ENCODE assay signal across 7 mouse cellular contexts in the genomic region with DNA sequence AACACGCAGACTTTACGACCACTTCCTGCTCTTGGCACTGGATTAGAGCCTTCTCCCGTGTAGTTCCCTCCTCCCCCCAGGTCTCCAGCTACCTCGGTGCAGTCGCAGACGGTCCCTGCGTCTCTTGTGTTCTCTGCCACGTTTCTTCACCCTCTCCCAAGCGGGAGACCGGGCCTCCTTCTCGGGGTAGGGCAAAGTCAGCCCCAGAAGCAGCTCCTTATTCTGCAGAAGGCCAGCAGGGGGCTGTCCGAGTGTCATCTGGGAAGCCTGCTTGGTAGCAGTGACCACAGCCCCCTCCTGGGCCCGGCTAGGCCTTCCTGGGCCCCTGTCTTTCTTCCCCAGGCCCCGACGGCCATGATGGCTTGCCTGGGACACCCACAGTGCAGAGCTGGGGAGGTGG. TPM values are rescaled to one million over a fixed set of nuclear protein-coding genes. Genes with fewer than 3 reads are reported as not detected.
A peak's percentile ranks its signal among the peaks of the same experiment; 100 is the strongest.
DNase-seq lines count a peak whose midpoint lies in the region; TF ChIP-seq lines count a peak whose summit lies in the region.

No protein-coding gene starts in this region.

- peak; percentile 55 for TF ChIP-seq CTCF in brain, embryonic 14.5 days (IDR thresholded peaks at IDR 0.05; ENCODE audit: borderline replicate concordance, extremely low read depth, insufficient read depth, insufficient read length)

- DNase-seq in spleen, postnatal 36 days (ENCODE audit: low spot score in 2 of 2) = peak; percentile 19 to 28
- no peak for DNase-seq in spleen, adult 12 weeks (ENCODE audit: low spot score)
- DNase-seq in brain, embryonic 14.5 days (ENCODE audit: low read depth) = peak; percentile 35
- DNase-seq in heart, postnatal 10 days = peak; percentile 39 to 43
- peak; percentile 67 to 70 for DNase-seq in kidney, postnatal 25 days
- DNase-seq in mesoderm, embryonic 11.5 days (ENCODE audit: low read depth, low spot score) = peak; percentile 57
- DNase-seq in thymus, postnatal 36 days = peak; percentile 46 to 52

- no peak for TF ChIP-seq POLR2A in brain, embryonic 14.5 days (IDR thresholded peaks at IDR 0.05; ENCODE audit: borderline replicate concordance, extremely low read depth, insufficient read depth, insufficient read length, poor library complexity, severe bottlenecking)

- intact Hi-C loops in heart, postnatal 10 days (cut with DNase I) = loop anchor here (1.0 to 5.0 kb wide), 2 partner anchors 49 to 312 kb away; no protein-coding TSS in a partner anchor

RNA-seq across cellular contexts. Expression of a gene that starts 14.7 kb away (rescaled TPM):
- 111 and 132 TPM in 2 replicates for polyA plus RNA-seq in brain, embryonic 14.5 days (2012; rRNA removed)
- total RNA-seq in heart, postnatal 10 days (2021) = 10 to 100 TPM; 12.5 to 15.1 TPM

RNA-seq across cellular contexts. Expression of a gene that starts 15.0 kb away (rescaled TPM):
- polyA plus RNA-seq in brain, embryonic 14.5 days (2012; rRNA removed) = 54.9 and 73.0 TPM in 2 replicates
- not detected for total RNA-seq in heart, postnatal 10 days (2021)

RNA-seq across cellular contexts. Expression of a gene that starts 27.6 kb away (rescaled TPM):
- polyA plus RNA-seq in brain, embryonic 14.5 days (2012; rRNA removed) = 4.6 and 5.7 TPM in 2 replicates
- total RNA-seq in heart, postnatal 10 days (2021) = 10 to 100 TPM; 33.6 to 37.0 TPM

RNA-seq across cellular contexts. Expression of a gene that starts 36.5 kb away (rescaled TPM):
- 18.1 and 25.3 TPM in 2 replicates for polyA plus RNA-seq in brain, embryonic 14.5 days (2012; rRNA removed)
- 10 to 100 TPM; 26.4 to 26.9 TPM for total RNA-seq in heart, postnatal 10 days (2021)

RNA-seq across cellular contexts. Expression of a gene that starts 44.8 kb away (rescaled TPM):
- 122 and 144 TPM in 2 replicates for polyA plus RNA-seq in brain, embryonic 14.5 days (2012; rRNA removed)
- total RNA-seq in heart, postnatal 10 days (2021) = 10 to 100 TPM; 11.2 to 11.8 TPM
